Mouse (Mus musculus) kidney, postnatal 0 days (tissue): ENCODE data around the gene Ccdc80. TPM values are rescaled to one million over a fixed set of nuclear protein-coding genes. Genes with fewer than 3 reads are reported as not detected.
A peak's percentile ranks its signal among the peaks of the same experiment; 100 is the strongest.

ENCODE experiments used
- ATAC-seq: fragments of 200-750 bp; cut with Nextera tagmentation; replicated peaks from 2 replicates; pipeline ENCODE4 v1.8.0; 2017; ENCODE audit warnings: low read depth, moderate number of reproducible peaks, moderate TSS enrichment, moderate library complexity; ENCODE audit not compliant: low FRiP score
- DNase-seq: peaks from one replicate; pipeline ENCODE4 v3.0.0-alpha.2; 2016; ENCODE audit warnings: low spot score
- H3K27ac ChIP-seq: fragments of 300-500 bp; sonication (generic); 2 replicates; pipeline ENCODE4 v1.5.1; 2014; ENCODE audit warnings: mild to moderate bottlenecking
- H3K27me3 ChIP-seq: fragments of 300-500 bp; sonication (generic); 2 replicates; pipeline ENCODE4 v1.6.1; 2014; ENCODE audit warnings: low read length, mixed read lengths; ENCODE audit not compliant: insufficient read depth
- H3K36me3 ChIP-seq: fragments of 300-500 bp; sonication (generic); 2 replicates; pipeline ENCODE4 v1.6.1; 2014; ENCODE audit warnings: low read length, mixed read lengths; ENCODE audit not compliant: insufficient read depth
- H3K4me1 ChIP-seq: fragments of 300-500 bp; sonication (generic); replicated peaks from 2 replicates; pipeline ENCODE4 v1.6.1; 2014; ENCODE audit warnings: antibody characterized with exemption, low read length, mixed read lengths; ENCODE audit not compliant: insufficient read depth
- H3K4me2 ChIP-seq: fragments of 300-500 bp; sonication (generic); 2 replicates; pipeline ENCODE4 v1.6.1; 2014; ENCODE audit warnings: mild to moderate bottlenecking, low read length, moderate library complexity, mixed read lengths
- H3K4me3 ChIP-seq: fragments of 300-500 bp; sonication (generic); replicated peaks from 2 replicates; pipeline ENCODE4 v1.5.1; 2014; ENCODE audit warnings: low read depth, low read length
- H3K9ac ChIP-seq: fragments of 300-500 bp; sonication (generic); 2 replicates; pipeline ENCODE4 v1.6.1; 2014; ENCODE audit warnings: low read depth, low read length
- H3K9me3 ChIP-seq: fragments of 300-500 bp; sonication (generic); replicated peaks from 2 replicates; pipeline ENCODE4 v1.6.1; 2016; ENCODE audit warnings: low read length, inconsistent platforms, mixed read lengths
- CTCF ChIP-seq: IDR thresholded peaks from 2 replicates; pipeline ENCODE4 v1.5.1; 2016; ENCODE audit warnings: antibody characterized with exemption, low read depth, mild to moderate bottlenecking, moderate library complexity
- WGBS: fragments of 180-500 bp; shearing (Covaris S2); extraction: QIAGEN DNeasy Blood & Tissue Kit; methylation state at CpG from one replicate; pipeline ENCODE4 v1.1.7; 2014; 5-methylcytosine and 5-hydroxymethylcytosine counted together
- polyA plus RNA-seq: library from polyadenylated mRNA; unstranded; fragments of >200 nt; fragmentation: Nextera tagmentation; extraction: Ambion mirVana; gene quantifications from 2 replicates; pipeline ENCODE4 v1.2.1, GENCODE M21; 2015

The Ccdc80 gene
- 99.7 and 113 TPM in 2 replicates for polyA plus RNA-seq

- ATAC-seq = peak; percentile 64
- Histone ChIP-seq H3K4me3 (peak within 1 kb of the TSS; percentile 47), H3K9me3 (no peaks in the 10 kb centered on the region), H3K4me2 (peak within 1 kb of the TSS; percentile 76), H3K36me3 (no peaks in the 10 kb centered on the region), H3K27me3 (no peaks in the 10 kb centered on the region), H3K27ac (peak within 1 kb of the TSS; percentile 81), H3K4me1 (peaks cover 32% of the 10 kb centered on the region), H3K9ac (peak within 1 kb of the TSS; percentile 64)
- DNase-seq = peak; percentile 93
- 4% methylated on average over 6 of the region's 6 CpGs for WGBS
- no peak for TF ChIP-seq CTCF
Measured at GRCm38 (mm10) chr16:45093137-45093731, at the start of gene Ccdc80. Gene Ccdc80, plus strand, starts transcription at chr16:45093402.

- no peaks in the 10 kb centered on the region for H3K36me3 ChIP-seq
- H3K9me3 ChIP-seq = no peaks in the 10 kb centered on the region
- H3K27me3 ChIP-seq = no peaks in the 10 kb centered on the region
- no peaks in the 10 kb centered on the region for H3K4me1 ChIP-seq
- H3K4me2 ChIP-seq = no peak overlapping the region
- 43% methylated on average over 3 of the region's 3 CpGs for WGBS
- no peak overlapping the region for H3K9ac ChIP-seq
- no peak for TF ChIP-seq CTCF
- no peak overlapping the region for H3K27ac ChIP-seq
- ATAC-seq = no peak
- DNase-seq = no peak
- no peak overlapping the region for H3K4me3 ChIP-seq
Measured at GRCm38 (mm10) chr16:45044844-45045243, 48.4 kb upstream of the Ccdc80 start.

- 91% methylated on average over 7 of the region's 7 CpGs for WGBS
- no peak for DNase-seq
- TF ChIP-seq CTCF = no peak
Measured at GRCm38 (mm10) chr16:45057222-45057621, 36.0 kb upstream of the Ccdc80 start.

GRCm38 (mm10) chr16:45057922-45058321, 35.3 kb upstream of the Ccdc80 start:
- H3K9ac ChIP-seq = no peak overlapping the region
- WGBS = 68% methylated on average over 4 of the region's 4 CpGs
- TF ChIP-seq CTCF = no peak
- H3K4me1 ChIP-seq = no peaks in the 10 kb centered on the region
- H3K9me3 ChIP-seq = no peaks in the 10 kb centered on the region
- no peaks in the 10 kb centered on the region for H3K27me3 ChIP-seq
- DNase-seq (no peak), ATAC-seq (no peak)
- no peaks in the 10 kb centered on the region for H3K36me3 ChIP-seq
- no peak overlapping the region for H3K27ac ChIP-seq
- no peak overlapping the region for H3K4me3 ChIP-seq
- H3K4me2 ChIP-seq = no peak overlapping the region

More at GRCm38 (mm10) chr16:45057222-45057621, 36.0 kb upstream of the Ccdc80 start:
- Histone ChIP-seq H3K4me2 (no peak overlapping the region), H3K36me3 (no peaks in the 10 kb centered on the region), H3K4me3 (no peak overlapping the region), H3K4me1 (no peaks in the 10 kb centered on the region), H3K9me3 (no peaks in the 10 kb centered on the region), H3K9ac (no peak overlapping the region), H3K27me3 (no peaks in the 10 kb centered on the region), H3K27ac (no peak overlapping the region)
- no peak for ATAC-seq

GRCm38 (mm10) chr16:45061140-45061539, 32.1 kb upstream of the Ccdc80 start:
- Histone ChIP-seq H3K27ac (no peak overlapping the region), H3K4me2 (no peak overlapping the region), H3K4me3 (no peak overlapping the region), H3K4me1 (no peaks in the 10 kb centered on the region), H3K36me3 (no peaks in the 10 kb centered on the region), H3K9me3 (no peaks in the 10 kb centered on the region), H3K27me3 (no peaks in the 10 kb centered on the region), H3K9ac (no peak overlapping the region)
- DNase-seq (peak; percentile 6), ATAC-seq (no peak)
- WGBS = 33% methylated on average over 3 of the region's 3 CpGs
- TF ChIP-seq CTCF = no peak

GRCm38 (mm10) chr16:45070383-45071083, 22.7 kb upstream of the Ccdc80 start:
- ATAC-seq (no peak), DNase-seq (no peak)
- Histone ChIP-seq H3K4me1 (no peaks in the 10 kb centered on the region), H3K9me3 (no peaks in the 10 kb centered on the region), H3K9ac (no peak overlapping the region), H3K36me3 (no peaks in the 10 kb centered on the region), H3K4me3 (no peak overlapping the region), H3K27ac (no peak overlapping the region), H3K4me2 (no peak overlapping the region), H3K27me3 (no peaks in the 10 kb centered on the region)
- TF ChIP-seq CTCF = no peak
- 83% methylated on average over 8 of the region's 8 CpGs for whole genome bisulfite sequencing
